In the genomic region with DNA sequence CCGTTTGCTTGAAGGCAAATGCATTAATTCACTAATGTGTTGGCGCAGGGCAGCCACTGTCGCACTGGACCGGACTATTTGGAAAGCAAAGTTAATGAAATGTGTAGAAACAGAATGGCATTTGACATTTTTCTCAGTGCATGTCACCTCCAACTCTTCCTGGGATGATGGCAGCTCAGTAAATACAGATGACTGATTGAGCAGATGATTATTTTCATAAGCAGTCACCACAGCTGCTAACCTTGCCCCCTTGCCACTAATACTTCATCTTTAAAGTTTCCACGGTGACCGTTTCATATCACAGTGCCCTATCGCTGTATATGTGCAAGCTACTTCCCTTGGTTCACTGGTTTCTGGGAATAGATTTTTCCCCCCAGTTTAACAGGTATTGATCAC, we compare ENCODE assay signal across 8 mouse cellular contexts. TPM values are rescaled to one million over a fixed set of nuclear protein-coding genes. Genes with fewer than 3 reads are reported as not detected.
A peak's percentile ranks its signal among the peaks of the same experiment; 100 is the strongest.
DNase-seq lines count a peak whose midpoint lies in the region; ATAC-seq and TF ChIP-seq lines count a peak whose summit lies in the region.

No protein-coding gene starts in this region.

- intact Hi-C loops in left cerebral cortex, postnatal 4 days (cut with DNase I): no loop called here

- WGBS in forebrain, embryonic 14.5 days: 88% methylated on average over 7 of the region's 7 CpGs
- 82% methylated on average over 7 of the region's 7 CpGs for WGBS in forebrain, embryonic 15.5 days
- WGBS in lung, embryonic 14.5 days: 21% methylated on average over 7 of the region's 7 CpGs
- 74% methylated on average over 7 of the region's 7 CpGs for WGBS in intestine, embryonic 16.5 days
- WGBS in neural tube, embryonic 13.5 days: 74% methylated on average over 7 of the region's 7 CpGs

- TF ChIP-seq CTCF in lung, embryonic 14.5 days (IDR thresholded peaks at IDR 0.05; ENCODE audit: low read depth): no peak

- no peak overlapping the region for H3K9ac ChIP-seq in forebrain, embryonic 14.5 days (ENCODE audit: low read length)
- H3K9ac ChIP-seq in forebrain, embryonic 15.5 days (replicated peaks): no peak overlapping the region
- H3K9ac ChIP-seq in lung, embryonic 14.5 days: no peak overlapping the region
- 0 out of 2 replicates have a peak overlapping the region, but pooled peaks have one; percentile 16 for H3K9ac ChIP-seq in intestine, embryonic 16.5 days (ENCODE audit: low read depth, low read length)
- no peak overlapping the region for H3K9ac ChIP-seq in neural tube, embryonic 13.5 days

- DNase-seq in forebrain, embryonic 14.5 days (ENCODE audit: low spot score): no peak
- peak; percentile 2 for DNase-seq in lung, embryonic 14.5 days
- DNase-seq in lung, adult 18-20 months: no peak
- no peak for DNase-seq in left cerebral cortex, postnatal 4 days
- DNase-seq in cerebellum, postnatal 25 days: no peak

- H3K4me3 ChIP-seq in forebrain, embryonic 14.5 days (ENCODE audit: low read depth, low read length): no peak overlapping the region
- no peak overlapping the region for H3K4me3 ChIP-seq in forebrain, embryonic 15.5 days
- H3K4me3 ChIP-seq in lung, embryonic 14.5 days (ENCODE audit: low read depth, low read length): no peak overlapping the region; the same call in 1 of the 2 replicates
- H3K4me3 ChIP-seq in intestine, embryonic 16.5 days (ENCODE audit: low read length): peak overlapping the region; percentile 70; the same call in 1 of the 2 replicates
- H3K4me3 ChIP-seq in neural tube, embryonic 13.5 days: no peak overlapping the region

- H3K36me3 ChIP-seq in forebrain, embryonic 14.5 days (ENCODE audit: control insufficient read depth, insufficient read depth, low read length): 0 out of 2 replicates have a peak, but pooled peaks cover 7% of the 10 kb centered on the region
- no peaks in the 10 kb centered on the region for H3K36me3 ChIP-seq in forebrain, embryonic 15.5 days
- H3K36me3 ChIP-seq in lung, embryonic 14.5 days (ENCODE audit: insufficient read depth): 0 out of 2 replicates have a peak, but pooled peaks cover 4% of the 10 kb centered on the region
- no peaks in the 10 kb centered on the region for H3K36me3 ChIP-seq in intestine, embryonic 16.5 days (ENCODE audit: control insufficient read depth, insufficient read depth, low read length)
- no peaks in the 10 kb centered on the region for H3K36me3 ChIP-seq in neural tube, embryonic 13.5 days

- H3K4me1 ChIP-seq in forebrain, embryonic 14.5 days (ENCODE audit: control insufficient read depth, insufficient read depth, low read length): 0 out of 2 replicates have a peak, but pooled peaks cover 3% of the 10 kb centered on the region
- H3K4me1 ChIP-seq in forebrain, embryonic 15.5 days: peaks cover 9% of the 10 kb centered on the region
- H3K4me1 ChIP-seq in lung, embryonic 14.5 days (ENCODE audit: insufficient read depth): no peaks in the 10 kb centered on the region
- H3K4me1 ChIP-seq in intestine, embryonic 16.5 days (ENCODE audit: control insufficient read depth, insufficient read depth, low read length): no peaks in the 10 kb centered on the region
- peaks cover 11% of the 10 kb centered on the region for H3K4me1 ChIP-seq in neural tube, embryonic 13.5 days (replicated peaks)

- H3K27ac ChIP-seq in forebrain, embryonic 14.5 days (ENCODE audit: low read depth, low read length): no peak overlapping the region
- no peak overlapping the region for H3K27ac ChIP-seq in forebrain, embryonic 15.5 days (replicated peaks)
- no peak overlapping the region for H3K27ac ChIP-seq in lung, embryonic 14.5 days (ENCODE audit: low read depth)
- H3K27ac ChIP-seq in intestine, embryonic 16.5 days (ENCODE audit: low read length): no peak overlapping the region
- no peak overlapping the region for H3K27ac ChIP-seq in neural tube, embryonic 13.5 days (replicated peaks)

- H3K4me2 ChIP-seq in forebrain, embryonic 14.5 days (ENCODE audit: low read length): peak overlapping the region; percentile 44; the same call in 1 of the 2 replicates
- H3K4me2 ChIP-seq in forebrain, embryonic 15.5 days (replicated peaks): no peak overlapping the region
- H3K4me2 ChIP-seq in lung, embryonic 14.5 days: peak overlapping the region; percentile 63
- H3K4me2 ChIP-seq in intestine, embryonic 16.5 days (ENCODE audit: low read depth, low read length): peak overlapping the region; percentile 75
- H3K4me2 ChIP-seq in neural tube, embryonic 13.5 days: peak overlapping the region; percentile 62

- no peak for ATAC-seq in forebrain, embryonic 14.5 days
- ATAC-seq in forebrain, embryonic 15.5 days (replicated peaks): no peak
- no peak for ATAC-seq in lung, embryonic 14.5 days (ENCODE audit: insufficient read depth)
- no peak for ATAC-seq in intestine, embryonic 16.5 days
- no peak for ATAC-seq in neural tube, embryonic 13.5 days (ENCODE audit: low read depth)

- no peaks in the 10 kb centered on the region for H3K27me3 ChIP-seq in forebrain, embryonic 14.5 days (replicated peaks; ENCODE audit: control insufficient read depth, insufficient read depth, low read length)
- H3K27me3 ChIP-seq in forebrain, embryonic 15.5 days: no peaks in the 10 kb centered on the region
- no peaks in the 10 kb centered on the region for H3K27me3 ChIP-seq in lung, embryonic 14.5 days (ENCODE audit: insufficient read depth, low read length)
- H3K27me3 ChIP-seq in intestine, embryonic 16.5 days (replicated peaks; ENCODE audit: control insufficient read depth, insufficient read depth, low read length): no peaks in the 10 kb centered on the region
- no peaks in the 10 kb centered on the region for H3K27me3 ChIP-seq in neural tube, embryonic 13.5 days

- no peaks in the 10 kb centered on the region for H3K9me3 ChIP-seq in forebrain, embryonic 14.5 days (replicated peaks; ENCODE audit: control insufficient read depth, low read length)
- no peaks in the 10 kb centered on the region for H3K9me3 ChIP-seq in forebrain, embryonic 15.5 days
- H3K9me3 ChIP-seq in lung, embryonic 14.5 days (ENCODE audit: low read depth, low read length): no peaks in the 10 kb centered on the region
- H3K9me3 ChIP-seq in intestine, embryonic 16.5 days (ENCODE audit: control insufficient read depth, low read length): no peaks in the 10 kb centered on the region
- no peaks in the 10 kb centered on the region for H3K9me3 ChIP-seq in neural tube, embryonic 13.5 days

RNA-seq across cellular contexts. Expression of a gene that starts 1.4 kb away (rescaled TPM):
- polyA plus RNA-seq in forebrain, embryonic 14.5 days (2014; fragmentation: Nextera tagmentation; extraction: Ambion mirVana): 22.5 and 24.5 TPM in 2 replicates
- 23.9 and 24.6 TPM in 2 replicates for polyA plus RNA-seq in forebrain, embryonic 15.5 days (2015; fragmentation: Nextera tagmentation; extraction: Ambion mirVana)
- 22.0 and 22.3 TPM in 2 replicates for polyA plus RNA-seq in lung, embryonic 14.5 days (2014; fragmentation: Nextera tagmentation; extraction: Ambion mirVana)
- polyA plus RNA-seq in intestine, embryonic 16.5 days (2015; fragmentation: Nextera tagmentation; extraction: Ambion mirVana): 13.2 and 13.8 TPM in 2 replicates
- 26.5 and 27.0 TPM in 2 replicates for polyA plus RNA-seq in neural tube, embryonic 13.5 days (2015; fragmentation: Nextera tagmentation; extraction: Ambion mirVana)
- 10 to 100 TPM; 49.4 to 50.8 TPM for total RNA-seq in left cerebral cortex, postnatal 4 days (2021)

RNA-seq across cellular contexts. Expression of a gene that starts 20.8 kb away (rescaled TPM):
- 26.2 and 34.3 TPM in 2 replicates for polyA plus RNA-seq in forebrain, embryonic 14.5 days (2014; fragmentation: Nextera tagmentation; extraction: Ambion mirVana)
- 27.3 and 29.7 TPM in 2 replicates for polyA plus RNA-seq in forebrain, embryonic 15.5 days (2015; fragmentation: Nextera tagmentation; extraction: Ambion mirVana)
- 29.9 and 32.5 TPM in 2 replicates for polyA plus RNA-seq in lung, embryonic 14.5 days (2014; fragmentation: Nextera tagmentation; extraction: Ambion mirVana)
- polyA plus RNA-seq in intestine, embryonic 16.5 days (2015; fragmentation: Nextera tagmentation; extraction: Ambion mirVana): 22.2 and 23.2 TPM in 2 replicates
- polyA plus RNA-seq in neural tube, embryonic 13.5 days (2015; fragmentation: Nextera tagmentation; extraction: Ambion mirVana): 30.3 and 35.4 TPM in 2 replicates
- 10 to 100 TPM; 52.3 to 53.1 TPM for total RNA-seq in left cerebral cortex, postnatal 4 days (2021)
